Mouse (Mus musculus) retina, postnatal 1 day (tissue): ENCODE measurements around the gene Cfap74.
"Not testable (repeated sequence)": the region's sequence is repeated elsewhere in the genome, so short reads cannot be mapped to it uniquely, and the experiment has no call there.

Experiments
- DNase-seq: peaks from one replicate; pipeline ENCODE4 v3.0.0-alpha.2; 2012

Cfap74 gene

DNA sequence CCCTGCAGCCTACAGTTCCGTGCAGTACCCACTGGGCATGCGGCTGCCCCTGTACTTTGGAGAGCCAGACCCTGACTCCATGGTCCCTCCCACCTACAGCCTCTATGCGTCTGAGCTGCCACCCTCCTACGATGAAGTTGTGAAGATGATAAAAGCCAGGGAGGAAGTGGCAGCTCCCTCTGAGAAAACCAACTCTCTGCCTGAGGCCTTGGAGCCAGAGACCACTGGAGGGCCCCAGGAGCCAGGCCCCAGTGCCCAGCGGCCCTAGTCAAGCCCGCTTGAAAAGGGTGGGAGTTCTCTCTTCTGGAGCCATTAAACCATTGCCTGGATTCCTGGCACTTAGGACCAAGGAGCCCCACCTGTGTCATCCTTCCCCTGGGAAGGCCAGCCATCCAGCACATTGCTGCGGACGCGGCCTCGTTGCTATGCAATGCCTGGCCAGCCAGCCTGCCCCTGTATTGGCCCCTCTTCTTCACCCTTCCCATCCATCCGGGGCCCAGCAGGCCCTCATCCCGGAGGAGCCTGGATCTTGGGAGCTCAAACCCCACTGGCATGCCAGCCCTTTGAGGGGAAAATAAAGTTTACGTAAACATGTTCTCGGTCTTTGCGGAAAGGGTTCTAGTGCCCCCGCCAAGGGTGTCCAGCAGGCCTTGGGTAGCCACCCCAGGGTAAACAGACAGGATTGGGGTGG lies 61.4 kb downstream of the Cfap74 start:
- DNase-seq: no peak

DNA sequence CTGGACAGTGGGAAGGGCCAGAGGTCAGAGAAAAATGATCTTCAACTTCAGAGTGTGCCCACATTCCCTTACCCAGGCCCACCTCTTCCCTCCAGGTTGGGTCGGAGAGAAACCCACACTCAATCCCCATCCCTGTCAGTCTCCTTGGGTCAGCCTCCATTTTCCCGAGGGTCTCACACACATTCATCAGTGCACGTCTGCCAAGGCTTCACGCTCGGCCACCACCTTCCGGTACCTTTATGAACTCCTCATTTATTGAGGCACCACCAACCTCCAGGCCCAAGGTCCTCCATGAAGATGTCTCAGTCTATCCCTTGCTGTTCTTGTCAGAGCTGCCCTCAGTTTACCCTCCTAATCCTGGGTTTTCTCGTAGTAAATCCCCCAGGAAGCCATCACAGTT lies 62.0 kb downstream of the Cfap74 start:
- no peak for DNase-seq

DNA sequence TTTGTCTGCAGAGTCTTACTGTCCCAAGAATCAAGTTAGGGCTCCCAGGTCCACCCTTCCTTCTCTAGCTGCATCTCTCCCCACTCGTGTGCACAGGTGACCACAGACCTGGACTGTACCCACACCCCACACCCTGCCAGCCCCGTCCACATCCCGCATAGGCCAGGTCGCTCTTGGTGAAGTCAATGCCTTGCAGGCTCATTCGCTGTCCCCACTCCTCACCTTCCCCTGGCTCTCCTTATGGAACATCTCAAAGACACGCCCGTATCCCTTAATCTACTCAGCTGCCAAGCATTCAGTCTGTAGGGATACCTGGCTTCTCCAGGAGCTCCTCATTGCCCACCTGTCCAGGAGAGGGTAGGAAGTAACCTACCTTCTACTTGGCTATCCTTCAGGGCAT lies 62.4 kb downstream of the Cfap74 start:
- DNase-seq: no peak

DNA sequence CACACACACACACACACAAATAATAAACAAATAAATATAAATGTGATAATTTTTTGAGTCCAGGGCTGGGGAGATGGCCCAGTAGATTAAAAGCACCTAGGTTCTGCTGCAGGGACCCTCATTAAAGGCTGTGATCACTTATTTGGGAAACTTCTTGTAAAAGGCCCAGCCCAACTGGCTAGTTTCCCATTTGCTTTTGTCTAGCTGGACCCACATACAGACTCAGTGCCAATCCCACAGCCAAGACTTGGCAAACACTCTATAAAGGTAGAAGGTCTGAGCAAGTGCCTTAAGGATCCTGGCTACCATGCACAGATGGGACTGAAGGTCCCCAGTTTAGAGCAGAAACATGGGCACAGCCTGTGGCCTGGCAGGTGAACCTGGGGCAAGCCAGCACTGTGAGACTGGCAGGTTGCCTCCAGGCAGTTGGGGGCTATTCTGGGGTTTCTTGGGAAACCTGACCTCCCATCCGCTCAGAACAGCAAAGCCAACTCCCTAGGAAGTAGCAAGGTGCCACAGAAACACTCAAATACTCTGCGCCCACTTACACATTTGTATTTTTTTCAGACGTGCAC lies 63.8 kb downstream of the Cfap74 start:
- no peak for DNase-seq

DNA sequence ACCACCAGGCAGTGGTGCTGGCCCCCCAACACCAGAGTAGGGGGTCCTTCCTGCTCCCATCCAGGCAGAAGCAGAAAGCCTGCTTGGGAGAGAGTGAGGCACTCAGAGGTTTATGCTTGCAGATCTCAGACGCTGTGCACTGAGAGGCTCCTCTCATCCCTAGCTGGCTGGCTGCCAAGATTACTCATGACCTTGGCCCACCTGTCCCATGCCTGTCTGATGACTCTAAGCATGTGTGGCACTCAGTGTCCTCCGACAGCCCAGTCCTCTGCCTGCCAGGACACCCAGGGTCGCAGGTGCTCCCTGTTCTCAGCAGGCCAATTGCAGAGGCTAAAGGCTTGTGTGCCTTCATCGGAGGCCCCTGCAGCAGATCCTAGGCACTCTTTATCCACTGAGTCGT lies 64.3 kb downstream of the Cfap74 start:
- peak; percentile 70 for DNase-seq

DNA sequence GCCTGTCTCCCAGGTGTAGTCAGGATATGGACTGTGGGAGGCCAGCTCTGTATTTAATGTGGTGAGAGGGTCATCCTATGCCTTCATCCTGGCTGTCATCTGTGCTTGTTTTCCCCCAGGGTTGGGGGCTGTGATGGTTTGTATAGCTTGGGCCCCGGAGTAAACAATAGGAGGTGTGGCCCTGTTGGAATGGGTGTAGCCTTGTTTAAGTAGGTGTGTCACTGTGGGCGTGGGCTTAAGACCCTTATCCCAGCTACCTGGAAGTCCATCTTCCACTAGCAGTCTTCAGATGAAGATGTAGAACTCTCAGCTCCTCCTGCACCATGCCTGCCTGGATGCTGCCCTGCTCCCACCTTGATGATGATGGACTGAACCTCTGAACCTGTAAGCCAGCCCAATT lies 64.8 kb downstream of the Cfap74 start:
- not testable (repeated sequence) for DNase-seq

DNA sequence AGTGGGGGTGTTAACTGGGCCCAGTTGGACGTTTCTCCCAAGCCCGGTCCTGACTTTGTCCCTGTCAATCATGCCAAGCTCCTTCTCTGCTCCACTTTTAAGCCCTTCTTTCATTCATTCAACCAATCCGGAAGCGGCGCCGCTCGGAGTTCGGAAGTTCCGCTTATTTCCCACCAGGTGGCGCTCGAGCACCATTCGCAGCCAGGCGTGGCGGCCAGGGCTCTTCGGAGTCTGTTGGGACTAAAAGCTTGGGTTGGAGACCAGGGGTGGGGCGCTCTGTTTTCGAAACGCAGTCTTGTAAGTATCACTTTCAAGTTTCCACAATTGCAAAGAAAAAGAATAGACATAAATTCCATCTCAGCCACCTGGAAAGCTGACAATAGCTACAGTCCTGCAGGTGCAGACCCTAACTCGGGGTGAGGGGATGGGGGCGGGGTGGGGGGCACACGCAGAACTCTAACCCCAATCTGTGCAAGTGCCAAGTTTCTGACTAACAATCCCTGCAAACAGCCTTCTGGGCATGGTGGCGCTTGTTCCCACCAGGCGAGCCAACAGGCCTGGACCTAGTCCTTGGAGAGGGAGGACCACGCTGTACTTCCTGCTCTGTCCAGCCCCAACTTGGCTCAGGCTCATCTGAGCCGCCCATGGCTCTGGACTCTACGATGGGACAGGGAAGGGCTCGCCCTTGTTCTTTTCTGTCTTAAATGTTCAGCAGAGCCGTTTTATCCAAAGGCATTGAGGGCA lies 72.6 kb downstream of the Cfap74 start:
- DNase-seq: peak; percentile 88

DNA sequence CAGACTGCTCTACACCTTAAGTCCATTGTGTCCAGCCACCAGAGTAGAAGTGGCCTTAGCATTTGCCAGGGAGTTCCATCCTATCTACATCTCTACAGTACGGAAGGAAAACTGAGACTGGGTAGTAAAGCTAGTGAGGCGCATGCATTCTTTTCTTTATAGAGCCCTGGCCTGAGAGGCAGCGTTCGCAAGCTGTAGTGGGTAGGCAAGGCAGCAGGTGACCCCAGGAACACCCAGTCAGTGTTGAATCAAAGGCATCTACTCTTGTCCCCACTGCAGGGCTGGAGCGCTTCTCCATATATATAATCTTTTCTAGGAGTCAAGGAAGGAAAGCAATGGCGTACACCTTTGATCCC lies 73.1 kb downstream of the Cfap74 start:
- no peak for DNase-seq

DNA sequence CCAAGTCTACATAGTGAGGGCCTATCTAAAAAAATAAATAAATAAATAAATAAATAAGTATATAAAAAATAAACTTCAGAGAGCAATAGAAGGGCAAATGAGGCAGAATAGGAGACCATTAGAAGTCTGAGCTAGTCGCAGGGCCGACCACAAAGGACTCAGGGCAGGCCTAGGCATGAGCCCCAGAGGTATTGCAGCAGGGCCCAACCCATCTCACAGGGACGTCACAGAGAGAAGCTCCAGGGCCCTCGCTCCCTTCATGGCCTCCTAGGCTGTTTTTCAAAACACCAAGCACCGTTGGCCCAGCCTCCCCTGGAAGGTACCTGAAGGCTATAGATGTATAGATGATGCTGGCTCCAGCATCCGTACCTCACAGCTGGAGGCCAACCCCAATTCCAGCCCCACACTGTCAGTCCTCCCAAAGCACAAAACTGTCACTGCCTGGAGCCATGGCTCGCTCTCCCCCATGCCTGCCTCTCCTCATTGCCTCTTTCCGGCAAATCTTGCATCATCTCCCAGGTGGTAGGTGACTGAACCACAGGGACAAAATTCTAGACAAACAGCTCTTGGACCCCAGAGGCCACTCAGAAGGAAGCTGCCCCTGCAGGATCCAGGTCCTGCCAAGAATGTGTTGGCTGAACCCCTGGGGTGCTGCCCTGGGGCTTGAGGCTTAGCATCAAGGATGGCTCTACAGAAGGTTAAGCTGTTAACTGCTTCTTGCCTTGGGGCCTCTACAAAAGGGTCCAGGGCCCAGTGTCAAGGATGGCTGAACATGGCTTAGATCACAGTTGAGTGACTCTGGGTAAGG lies 73.9 kb downstream of the Cfap74 start:
- DNase-seq: no peak

DNA sequence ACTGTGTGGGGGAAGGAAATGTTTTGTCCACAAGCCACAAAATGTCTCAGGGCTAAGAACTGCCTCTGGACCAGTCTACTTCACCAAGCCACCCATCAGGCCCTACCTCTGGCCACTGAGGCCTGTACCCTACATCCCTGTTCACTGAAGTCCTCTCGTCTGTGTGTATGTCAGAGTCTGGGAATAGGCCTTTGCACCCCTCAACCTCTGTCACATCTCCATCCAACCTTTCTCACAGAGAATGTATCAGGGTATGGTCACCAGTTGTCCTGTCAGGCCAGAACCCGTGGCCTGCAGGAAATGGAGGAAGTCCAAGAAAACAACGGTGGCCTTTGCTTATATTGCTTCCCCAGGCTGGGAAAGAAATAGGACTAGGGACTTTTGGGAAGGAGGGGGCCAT lies 76.5 kb downstream of the Cfap74 start:
- no peak for DNase-seq

DNA sequence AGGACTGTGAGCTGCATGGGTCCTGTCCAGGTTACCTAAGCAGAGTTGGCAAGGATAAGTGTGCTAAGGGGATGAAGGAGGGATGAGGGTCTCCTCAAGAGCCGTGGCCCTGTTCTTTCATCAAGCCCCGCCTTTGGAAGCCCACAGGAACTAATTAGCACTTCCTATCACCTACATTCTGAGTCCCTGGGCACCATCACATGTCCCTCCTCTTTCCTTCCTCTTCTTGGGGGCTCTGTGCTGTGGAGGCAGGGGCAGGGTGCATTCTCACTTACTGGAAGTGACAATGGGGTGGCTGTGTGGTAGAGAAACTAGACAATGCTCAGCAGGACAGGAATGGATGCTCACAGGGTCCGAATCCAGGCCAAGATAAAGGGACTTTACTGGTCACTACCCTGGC lies 78.8 kb downstream of the Cfap74 start:
- no peak for DNase-seq

DNA sequence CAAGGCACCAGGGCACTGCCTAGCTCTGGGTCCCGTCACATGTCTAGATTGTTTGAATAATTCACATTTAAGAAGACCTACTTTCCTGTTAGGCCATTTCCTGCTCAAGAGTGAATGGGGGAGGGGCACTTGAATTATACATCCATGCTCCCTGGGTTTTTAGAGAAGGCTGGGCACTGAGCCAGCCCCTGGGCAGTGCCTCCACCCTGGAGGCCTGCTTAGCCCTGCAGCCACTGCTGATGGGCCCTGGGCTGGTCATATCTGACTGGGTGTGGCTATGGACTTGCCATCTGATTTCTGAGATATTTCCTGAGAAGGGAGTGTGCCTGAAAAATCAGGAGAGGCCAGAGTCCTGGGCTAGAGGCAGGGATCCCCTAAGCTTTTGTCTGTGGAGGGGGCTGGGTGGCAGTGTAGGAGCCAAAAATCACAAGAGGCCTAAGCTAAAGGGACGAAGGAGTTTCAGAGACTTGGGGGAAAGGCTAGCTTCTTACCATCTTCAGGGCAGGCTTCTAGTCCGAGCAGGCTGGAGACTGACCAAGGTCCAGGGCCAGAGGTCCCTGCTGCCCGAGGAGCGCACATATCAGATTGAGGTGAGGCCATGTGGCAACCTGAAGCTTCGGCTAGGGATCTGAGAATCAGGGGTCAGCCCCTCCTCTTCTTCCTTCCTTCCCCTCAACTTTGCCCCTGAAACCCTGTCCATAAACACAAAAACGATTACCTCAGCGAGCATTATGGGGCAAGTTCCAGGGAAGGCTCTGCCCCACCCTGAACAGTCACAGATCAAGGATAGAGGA lies 79.4 kb downstream of the Cfap74 start:
- DNase-seq: peak; percentile 92

DNA sequence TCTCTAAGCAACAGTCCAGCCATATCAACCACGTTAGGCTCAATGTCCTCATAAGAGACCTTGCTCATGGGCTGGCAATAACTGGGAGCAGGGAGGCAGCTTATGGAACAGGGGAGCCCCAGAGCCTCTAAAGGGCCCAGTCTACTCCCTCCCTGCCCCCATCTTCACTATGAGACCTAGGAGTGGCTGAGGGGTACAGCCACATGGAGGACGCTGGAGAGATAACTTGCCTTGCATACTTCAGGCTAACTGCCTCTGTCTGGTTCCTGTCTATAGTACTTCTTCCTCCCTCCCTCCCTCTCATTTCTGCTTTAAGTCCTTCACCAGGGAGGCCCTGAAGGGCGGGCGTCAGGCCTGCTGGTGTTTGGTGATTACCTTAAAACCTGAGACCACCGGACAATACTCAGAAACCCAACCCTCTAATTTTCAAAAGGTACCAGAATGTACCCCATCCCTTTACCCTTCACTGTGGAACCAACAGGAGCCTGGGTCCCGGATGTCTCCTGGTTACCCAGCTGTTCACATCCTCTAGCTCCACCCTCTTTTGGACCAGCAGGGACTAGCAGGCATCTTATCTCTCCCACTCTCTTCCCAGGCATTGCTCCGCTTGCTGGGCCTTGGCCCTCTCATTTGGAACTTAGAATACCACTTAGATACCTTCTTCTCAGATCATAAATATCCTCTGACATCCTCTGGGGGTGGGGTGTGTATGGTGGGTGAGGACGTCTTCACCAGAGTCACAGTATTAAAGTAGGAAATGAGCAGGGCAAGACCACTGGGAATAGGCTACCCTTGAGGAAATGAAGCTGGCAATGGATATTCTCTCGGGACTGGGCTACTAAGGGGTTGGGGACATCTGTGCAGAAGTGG lies 80.3 kb downstream of the Cfap74 start:
- no peak for DNase-seq

DNA sequence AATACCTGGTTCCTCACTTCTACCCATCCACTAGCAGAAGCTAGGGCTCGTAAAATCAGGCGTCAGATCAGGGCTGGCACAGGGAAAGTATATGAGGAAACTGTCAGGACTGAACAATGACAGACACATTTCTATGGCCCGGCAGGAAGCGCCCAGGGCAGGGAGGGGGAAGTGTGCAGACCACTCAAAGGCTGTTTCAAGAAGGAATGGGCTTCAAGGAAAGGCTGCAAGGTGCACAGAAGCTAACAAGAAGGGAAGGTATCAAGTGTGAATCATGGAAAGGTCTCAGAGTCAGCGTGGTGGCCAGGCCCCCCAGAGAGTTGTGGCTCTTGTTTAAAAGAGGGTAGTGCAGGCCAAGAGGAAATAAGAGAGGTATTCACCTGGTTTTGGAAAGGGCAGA lies 81.5 kb downstream of the Cfap74 start:
- no peak for DNase-seq

DNA sequence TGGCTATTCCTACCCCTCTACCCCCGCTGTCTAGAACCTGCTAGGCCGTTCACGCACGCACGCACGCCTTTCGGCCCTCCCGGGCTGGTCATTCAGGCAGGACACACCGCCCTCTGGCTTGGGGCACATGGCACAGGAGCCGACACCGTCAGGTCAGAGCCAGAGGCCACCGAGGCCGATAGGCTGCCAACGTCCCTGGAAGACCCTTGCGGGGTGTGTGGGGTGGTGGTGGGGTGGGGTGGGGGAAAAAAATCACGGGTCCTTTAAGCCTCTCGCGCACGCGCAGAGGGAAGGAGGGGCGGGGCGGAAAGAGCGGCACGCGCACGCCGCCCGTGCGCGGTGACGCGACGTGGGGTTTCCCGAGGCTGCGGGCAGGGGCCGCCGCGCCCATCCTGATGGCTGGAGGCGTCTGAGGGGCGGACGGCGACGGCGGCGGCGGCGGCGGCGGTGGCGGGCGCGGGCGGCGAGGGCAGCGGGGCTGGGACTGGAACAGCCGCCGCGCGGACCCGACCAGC lies 82.1 kb downstream of the Cfap74 start, which contains the start of gene Gnb1:
Gene Gnb1, plus strand, starts transcription at position 372 of the 515 bp plus-strand sequence.
- peak; percentile 94 for DNase-seq

DNA sequence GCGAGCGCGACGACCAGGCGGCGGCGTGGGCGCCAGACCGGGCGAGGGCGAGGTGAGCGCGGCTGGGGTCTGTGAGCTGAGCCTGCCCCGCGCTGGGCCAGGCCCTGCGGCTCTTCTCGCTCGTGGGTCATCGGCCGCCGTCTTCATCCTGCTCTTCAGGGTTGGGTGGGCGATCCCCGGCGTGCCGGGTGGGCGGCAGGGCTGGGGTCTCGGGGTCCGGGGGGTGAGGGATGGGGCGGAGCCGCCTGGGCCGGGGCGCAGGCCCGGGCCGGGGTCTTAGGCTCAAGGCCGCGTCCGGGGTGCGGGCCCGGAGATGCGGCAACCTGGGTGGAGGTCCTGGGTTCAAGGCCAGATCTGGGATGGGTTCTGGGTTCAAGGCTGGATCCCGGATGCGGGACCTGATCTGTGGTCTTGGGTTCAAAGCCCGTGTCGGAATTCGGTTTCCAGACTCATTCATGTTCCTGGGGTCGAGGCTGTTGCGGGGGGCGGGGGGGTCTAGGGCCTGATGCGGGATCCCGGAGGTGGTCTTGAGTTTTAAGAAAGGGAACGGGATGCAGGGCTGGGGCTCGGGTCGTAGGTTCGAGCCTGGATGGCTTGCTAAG lies 82.6 kb downstream of the Cfap74 start:
- DNase-seq: peak; percentile 53

DNA sequence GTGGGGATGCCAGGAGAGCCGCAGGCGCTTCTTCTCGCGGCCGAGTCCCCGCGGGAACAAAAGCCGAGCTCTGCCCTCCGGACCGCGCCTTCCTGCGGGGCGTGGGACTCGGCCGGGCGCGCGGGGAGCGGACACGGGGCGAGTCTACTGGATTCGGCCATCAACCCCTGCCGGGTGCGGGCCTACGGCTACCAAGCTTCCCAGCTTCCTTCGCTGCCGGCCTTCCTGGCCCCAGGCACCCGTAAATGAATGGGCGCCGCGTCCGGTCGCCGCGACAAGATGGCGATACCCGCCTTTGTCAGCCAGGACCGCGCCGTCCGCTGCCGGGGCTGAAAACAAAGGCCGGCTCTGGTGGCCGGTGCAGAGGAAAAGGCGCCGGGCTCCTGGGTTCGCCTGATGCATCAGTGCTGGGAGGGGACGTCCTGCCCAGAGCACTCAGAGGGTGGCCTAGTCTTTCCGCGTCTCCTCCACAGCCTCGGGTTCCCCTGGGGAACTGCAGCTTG lies 83.2 kb downstream of the Cfap74 start:
- peak; percentile 70 for DNase-seq

DNA sequence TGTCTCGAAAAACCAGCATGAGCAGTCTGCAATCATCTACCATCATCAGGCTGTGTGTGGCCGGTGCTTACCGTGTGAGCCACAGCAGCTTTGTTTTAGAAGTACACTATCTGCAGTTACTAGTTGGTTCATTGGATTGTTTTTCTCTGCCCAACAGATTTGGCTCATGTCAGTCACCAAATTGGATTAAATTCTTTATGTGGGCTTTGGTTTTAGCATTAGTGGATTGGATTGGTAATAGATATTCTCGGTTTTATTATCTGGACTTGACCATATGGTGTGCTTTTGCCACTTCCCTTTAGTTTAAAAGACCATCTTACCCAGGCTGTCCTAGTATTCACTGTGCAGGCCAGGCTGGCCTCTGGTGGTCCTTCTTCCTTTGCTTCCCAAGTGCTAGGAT lies 85.9 kb downstream of the Cfap74 start:
- peak; percentile 78 for DNase-seq

DNA sequence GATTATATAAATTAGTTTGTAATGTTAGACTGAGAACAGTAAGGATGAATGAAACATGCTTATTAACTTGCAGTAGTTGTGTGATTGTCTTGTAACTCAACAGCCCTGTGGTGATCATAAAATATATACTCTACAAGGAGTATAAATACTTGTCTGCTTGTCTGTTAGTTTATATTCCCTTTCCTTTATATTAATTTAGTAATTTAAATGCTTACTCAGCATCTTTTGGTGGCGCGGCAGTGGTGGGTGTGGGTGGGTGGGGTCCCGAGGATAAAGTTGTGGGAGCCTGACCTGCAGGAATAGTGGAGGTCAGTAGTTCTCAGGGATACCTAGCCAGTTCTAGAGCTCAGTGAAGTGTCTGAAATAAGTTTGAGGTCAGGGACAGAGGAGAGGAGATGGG lies 89.0 kb downstream of the Cfap74 start:
- no peak for DNase-seq

DNA sequence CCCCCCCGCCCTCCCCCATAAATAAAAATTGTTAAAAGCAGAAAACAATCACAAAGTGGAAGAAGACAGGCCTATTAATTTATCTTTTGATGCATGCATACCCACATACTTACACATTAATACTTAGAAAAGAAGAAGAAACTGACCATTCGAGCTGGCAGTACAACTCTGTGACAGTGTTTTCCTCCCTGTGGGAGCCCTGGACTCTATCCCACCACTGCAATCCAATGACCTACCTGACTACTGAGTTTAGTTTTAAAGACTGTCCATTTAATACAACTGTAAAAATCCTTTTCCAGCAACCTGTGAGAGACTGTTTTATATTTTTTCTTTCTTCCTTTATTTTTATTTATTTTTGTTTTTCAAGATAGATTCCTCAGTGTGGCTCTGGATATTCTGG lies 92.1 kb downstream of the Cfap74 start:
- DNase-seq: no peak

DNA sequence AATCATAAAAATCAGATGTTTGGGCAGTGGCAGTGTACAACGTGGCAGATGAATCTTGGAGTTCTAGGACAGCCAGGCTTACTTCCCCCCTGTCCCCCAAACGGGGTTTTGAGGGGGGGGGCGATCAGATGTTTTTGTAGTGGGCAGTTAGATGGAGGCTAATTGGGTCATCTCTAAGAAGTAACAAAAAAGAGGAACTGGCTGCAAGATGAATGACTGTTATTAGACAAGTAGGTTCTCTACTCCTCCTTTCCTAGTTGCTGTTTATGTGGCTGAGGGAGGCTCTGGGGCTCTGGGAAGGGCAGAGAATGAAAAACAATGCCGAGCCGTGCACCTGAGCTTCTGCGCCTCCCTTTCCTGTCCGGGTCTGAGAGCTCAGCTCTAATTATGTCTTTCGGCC lies 96.1 kb downstream of the Cfap74 start:
- no peak for DNase-seq
